Mouse (Mus musculus): ENCODE results near the gene Spaca7. TPM values are rescaled to one million over a fixed set of nuclear protein-coding genes. Genes with fewer than 3 reads are reported as not detected.
"Not testable (repeated sequence)": the region's sequence is repeated elsewhere in the genome, so short reads cannot be mapped to it uniquely, and the experiment has no call there.

Gene Spaca7
- total RNA-seq, 4 experiments from 2014 or later = not detected

DNA sequence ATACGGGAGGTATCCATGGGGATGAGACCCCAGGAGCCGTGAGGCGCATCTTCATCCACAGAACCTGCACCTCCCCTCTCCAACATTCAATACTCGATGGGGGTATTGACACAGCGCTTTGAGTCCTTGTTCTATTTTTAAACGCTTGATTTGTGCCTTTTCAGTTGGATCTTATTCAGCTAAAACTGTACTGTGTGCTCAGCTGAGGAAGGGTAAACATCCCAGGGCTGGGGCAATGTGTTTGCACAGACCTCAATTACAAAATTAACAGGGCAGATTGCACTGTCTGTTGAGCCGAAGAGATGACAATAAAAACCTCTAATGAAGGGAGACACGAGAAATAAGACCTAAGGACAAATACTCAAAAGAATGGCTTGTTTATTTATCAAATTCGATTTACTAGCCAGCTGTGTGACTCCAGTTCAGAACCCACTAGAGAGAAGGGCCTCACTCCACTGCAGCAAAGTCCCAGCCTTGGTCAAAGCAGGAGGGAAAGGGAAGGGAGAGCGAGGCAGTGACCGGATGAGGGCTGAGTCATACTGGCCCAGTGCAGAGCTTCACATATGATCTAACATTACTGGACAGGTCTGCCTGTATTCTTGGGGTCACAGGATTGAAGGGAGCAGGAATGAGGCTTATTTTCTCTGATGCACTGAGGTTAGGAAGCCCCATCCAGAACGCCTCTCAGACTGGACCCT is 37.1 kb downstream of the Spaca7 start:
- no peak for DNase-seq

DNA sequence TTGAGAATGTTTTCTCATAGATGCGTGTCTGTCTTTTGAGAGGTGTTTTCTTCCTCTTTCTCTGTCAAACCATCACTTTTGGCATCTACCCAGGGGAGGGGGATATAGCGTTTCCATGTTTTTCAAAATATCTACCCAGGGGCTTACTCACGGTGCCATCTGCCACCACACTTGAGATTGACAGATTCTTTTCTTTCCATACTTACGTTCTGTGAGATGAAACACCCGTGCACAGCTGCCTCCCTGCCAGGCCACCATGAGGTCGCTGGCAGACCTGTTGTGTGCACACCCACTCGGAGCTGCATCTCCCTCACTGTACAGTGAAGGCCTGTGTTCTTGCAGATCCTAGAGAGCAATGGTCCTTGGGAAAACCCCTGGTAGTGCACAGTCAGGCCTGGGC is 40.4 kb downstream of the Spaca7 start:
- no peak for DNase-seq

DNA sequence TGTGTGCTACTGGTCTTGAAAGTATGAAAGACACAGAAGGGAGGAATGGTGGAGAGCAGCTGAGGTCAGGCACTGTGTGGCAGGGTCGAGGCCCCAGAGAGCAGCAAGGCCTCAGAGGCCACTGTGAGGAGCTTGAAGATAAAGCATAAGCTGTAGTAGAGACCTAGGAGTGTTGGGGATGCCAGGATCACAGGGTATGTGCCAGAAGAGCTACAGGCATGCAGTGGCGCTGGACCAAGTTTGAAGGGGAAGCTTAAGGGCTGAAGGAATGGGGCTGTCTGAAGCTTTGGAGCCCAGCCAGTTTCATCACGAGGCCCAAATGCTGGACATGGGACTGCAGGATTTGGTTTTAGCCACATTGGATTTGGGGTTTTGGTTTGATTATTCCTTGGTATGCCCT is 44.5 kb downstream of the Spaca7 start:
- DNase-seq = not testable (repeated sequence)

DNA sequence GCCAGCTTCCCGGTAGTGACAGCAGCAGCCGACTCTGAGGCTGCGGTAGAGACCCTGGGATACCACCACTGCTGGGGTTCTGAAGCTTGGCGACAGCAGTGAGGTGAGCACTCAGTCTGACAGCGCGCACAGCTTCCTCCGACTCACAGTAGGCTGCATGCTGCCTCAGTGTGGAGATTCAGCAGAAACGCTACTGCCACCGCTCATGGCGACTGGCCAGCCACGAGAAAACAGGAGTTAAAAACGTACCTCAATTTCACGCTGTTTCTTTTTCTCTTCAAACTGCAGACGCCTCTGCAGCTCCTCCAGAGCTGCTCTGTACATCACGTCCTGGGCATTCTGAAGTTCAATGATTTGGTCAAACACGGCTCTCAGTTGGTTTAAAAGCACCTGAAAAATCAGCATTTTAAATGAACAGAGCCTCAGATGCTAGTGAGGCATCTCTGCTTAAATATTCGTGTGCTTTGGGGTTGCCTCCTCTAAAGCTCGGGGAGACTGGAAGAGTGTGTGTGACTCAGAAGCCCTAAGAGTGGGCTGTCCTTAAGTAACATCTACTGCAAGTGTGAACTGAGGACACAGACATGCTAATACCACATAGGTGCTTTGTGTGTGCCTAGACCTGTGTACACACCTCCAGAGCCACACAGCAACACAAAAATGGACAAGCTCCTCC is 48.9 kb downstream of the Spaca7 start:
- DNase-seq = no peak

DNA sequence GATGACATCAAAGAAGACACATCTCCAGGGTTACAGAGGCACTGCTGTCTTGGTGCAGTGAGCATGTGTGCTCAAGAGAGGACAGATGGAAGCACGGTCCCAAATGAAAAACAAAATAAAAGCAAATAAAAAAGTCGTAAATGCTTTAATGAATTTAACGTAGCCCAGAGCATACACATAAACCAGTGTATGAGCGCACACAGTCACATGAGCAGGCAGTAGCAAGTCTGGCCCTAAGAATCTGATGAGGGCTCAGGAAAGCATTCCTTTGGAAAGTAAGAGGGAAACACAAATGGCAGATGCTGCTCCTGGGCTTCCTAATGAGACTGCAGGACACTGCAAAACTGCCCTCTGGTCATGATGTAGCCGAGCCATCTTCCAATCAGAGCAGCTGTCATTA is 53.1 kb downstream of the Spaca7 start:
- no peak for DNase-seq

DNA sequence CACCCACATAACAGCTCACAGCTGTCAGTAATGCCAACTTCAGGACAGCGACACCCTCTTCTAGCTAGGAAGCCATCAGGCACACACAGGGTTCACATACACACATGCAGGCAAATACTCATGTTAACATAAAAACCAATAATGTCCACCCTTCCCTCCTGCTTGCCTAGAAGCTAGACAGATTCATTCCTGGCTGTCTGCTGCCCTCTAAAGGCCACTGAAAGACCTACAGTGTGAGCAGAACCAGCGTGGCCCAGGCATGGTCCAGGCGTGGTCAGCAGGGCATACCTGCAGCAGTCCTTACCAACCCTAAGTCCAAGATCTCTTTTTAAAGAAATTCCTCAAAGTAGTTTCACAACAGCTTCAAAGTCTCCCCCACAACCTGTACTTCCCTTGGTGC is 56.2 kb downstream of the Spaca7 start:
- no peak for DNase-seq

DNA sequence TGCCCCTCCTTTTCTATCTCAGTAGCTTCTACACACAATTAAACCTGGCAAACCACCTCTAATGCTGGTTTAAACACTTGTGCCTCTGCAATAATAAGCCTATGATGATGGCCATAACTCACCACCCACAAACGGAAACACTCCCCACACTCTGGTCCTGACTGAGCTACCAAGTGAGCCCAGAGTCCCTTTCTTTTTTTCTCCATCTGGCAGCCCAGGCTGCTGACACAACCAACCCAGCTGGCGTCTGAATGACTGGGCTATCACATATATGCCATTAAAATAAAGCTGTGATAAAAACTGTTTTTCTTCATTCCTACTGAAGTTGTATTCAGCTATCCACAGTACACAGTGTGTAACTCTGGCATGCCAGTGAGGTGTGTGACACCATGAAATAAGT is 62.5 kb downstream of the Spaca7 start:
- DNase-seq = no peak

DNA sequence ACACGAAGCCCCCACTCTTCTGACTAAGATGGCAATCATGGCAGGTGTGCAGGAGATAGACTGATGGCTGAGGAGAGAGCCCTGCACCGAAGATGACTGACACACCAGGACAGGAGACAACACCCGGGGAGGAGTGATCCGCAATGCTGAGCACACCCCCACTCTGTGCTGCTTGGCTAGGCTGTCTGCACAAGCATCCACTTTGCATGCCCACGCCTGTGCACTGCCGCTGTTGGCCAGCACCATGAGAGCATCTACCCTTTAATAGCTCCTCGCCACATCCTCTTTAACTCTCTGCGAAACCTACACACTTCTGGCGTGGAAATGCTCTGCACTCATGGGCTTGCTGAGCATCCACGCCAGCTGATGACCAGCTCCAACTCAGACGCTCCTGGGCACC is 65.6 kb downstream of the Spaca7 start:
- no peak for DNase-seq

DNA sequence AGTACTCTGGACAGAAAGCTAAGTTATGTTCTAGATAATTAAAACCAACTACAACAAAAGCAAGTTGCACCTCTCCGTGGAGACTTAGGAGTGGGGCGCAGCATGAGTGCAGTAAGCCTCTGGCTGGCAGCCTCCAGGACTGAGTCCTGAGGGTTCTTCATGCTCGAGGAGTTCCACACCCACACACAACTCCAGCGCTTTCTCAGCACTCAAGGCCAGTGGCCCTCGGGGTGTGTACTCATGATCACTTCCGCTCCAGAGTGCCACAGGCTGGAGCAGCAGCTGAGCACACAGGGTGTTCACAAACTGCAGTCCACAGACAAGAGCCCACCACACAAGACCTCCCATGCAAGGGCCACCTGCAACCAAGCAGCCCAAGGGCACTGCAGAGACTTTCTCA is 68.7 kb downstream of the Spaca7 start:
- DNase-seq = no peak

DNA sequence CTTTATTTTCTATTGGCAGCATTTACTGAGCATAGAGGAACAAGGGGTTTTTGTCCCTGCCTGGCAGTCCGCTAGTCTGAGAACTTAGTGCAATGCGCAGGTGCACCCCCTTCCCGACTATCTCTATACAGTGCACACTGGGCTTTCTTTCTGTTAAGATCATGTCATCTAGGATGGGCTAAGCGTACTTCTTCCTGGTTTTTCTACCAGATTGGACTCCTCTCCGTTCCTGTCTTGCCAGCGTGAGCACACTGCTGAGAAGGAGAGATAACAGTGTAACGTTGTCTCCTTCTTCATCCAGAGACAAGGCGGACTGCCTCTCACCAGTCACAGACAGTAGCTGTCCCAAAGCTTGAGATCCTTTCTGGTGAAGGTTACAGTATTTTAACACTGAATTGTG is 71.5 kb downstream of the Spaca7 start:
- DNase-seq = no peak

DNA sequence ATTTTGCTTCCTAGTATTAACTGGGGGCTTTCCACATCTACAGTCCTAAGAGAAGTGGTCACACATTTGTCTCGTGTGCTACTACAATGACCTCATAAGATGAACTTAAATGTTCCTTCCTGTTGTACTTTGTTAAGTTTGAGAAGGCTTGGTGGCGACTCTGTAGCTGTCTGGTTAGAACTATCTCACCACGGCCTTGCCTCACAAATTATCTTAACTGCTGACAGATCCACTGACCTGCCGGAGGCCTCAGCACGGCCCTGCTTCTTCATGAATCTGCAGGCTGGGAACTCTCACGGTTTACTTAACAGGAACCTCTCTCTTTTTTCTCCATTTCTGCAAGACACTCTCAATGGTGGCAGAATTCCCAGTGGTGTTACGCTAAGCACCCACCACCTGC is 72.1 kb downstream of the Spaca7 start:
- DNase-seq = no peak

DNA sequence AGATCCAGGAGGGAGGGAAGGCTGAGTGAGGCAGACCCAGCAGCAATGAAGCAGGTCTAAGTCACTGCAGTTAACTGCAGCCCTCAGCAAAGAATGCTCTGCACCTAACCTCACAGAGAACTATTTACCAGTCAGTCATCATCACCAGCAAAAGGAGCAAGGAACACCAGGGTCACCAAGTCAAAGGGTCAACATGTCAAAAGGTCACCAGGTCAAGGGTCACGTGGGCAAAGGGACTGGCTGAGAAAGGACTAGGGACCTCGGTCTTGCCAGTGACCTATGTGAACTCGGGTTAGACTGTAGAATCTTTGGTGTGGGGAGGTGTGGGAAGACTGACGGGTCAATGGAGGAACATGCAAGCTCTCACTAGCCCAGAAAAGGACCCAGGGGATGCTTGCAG is 73.7 kb downstream of the Spaca7 start:
- no peak for DNase-seq

DNA sequence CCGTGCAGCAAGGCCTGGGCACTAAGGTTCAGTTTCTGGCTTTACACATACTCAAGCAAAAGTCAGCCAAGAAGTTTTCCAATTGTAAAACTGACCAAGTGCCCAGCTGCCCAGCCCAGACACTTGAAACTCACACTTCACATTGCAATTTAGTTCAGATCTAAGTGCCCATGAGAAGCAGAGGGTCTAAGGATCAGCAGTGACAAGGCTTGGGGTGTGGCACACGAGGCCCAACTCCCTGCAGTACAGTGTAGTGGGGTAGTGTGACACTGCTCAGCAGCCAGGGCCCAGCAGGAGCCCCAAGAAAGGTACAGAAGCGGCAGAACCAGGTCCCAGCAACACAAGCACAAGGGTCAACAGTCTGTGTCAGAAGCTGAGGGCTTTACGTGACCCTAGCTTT is 76.1 kb downstream of the Spaca7 start:
- no peak for DNase-seq

Other genes with a start within 250 kb of the Spaca7 start
- gene Sox1, start 177.7 kb upstream of the Spaca7 start, total RNA-seq (2022) = not detected
- 10 to 100 TPM; 32.3 to 51.7 (median 38.7) TPM for gene Tubgcp3, start 99.2 kb downstream of the Spaca7 start, total RNA-seq (2022)
- gene Atp11a, start 184.0 kb downstream of the Spaca7 start, total RNA-seq (2022) = 100 to 1,000 TPM; 139 to 237 (median 193) TPM